Mouse (Mus musculus) ES-Bruce4 (cell line): ENCODE results near the gene Gmcl1.

Source experiments
- CTCF ChIP-seq: IDR thresholded peaks from one replicate; pipeline ENCODE4 v1.8.1; 2011; ENCODE audit warnings: low read depth, low read length
- EP300 ChIP-seq: IDR thresholded peaks from 2 replicates; pipeline ENCODE4 v1.6.1; 2011; ENCODE audit warnings: low read depth, low read length; ENCODE audit not compliant: insufficient read depth
- POLR2A ChIP-seq: IDR thresholded peaks from one replicate; pipeline ENCODE4 v1.8.1; 2011; ENCODE audit warnings: low read length; ENCODE audit not compliant: insufficient read depth

- TF ChIP-seq CTCF: no peak
- no peak for TF ChIP-seq POLR2A
- TF ChIP-seq EP300: no peak
These were observed 87.0 kb downstream of the Gmcl1 start for GRCm38 (mm10) chr6:86646143-86646542.
